Mouse (Mus musculus) CD4-positive, CD25-positive, alpha-beta regulatory T cell, adult 2 months (primary cell): ENCODE measurements around the gene Hnrnpc.
"Not testable (repeated sequence)": the region's sequence is repeated elsewhere in the genome, so short reads cannot be mapped to it uniquely, and the experiment has no call there.

Experiments used
- DNase-seq: peaks from one replicate; pipeline ENCODE4 v3.0.0-alpha.2; 2012; ENCODE audit warnings: low read depth, low spot score

Hnrnpc gene

DNA sequence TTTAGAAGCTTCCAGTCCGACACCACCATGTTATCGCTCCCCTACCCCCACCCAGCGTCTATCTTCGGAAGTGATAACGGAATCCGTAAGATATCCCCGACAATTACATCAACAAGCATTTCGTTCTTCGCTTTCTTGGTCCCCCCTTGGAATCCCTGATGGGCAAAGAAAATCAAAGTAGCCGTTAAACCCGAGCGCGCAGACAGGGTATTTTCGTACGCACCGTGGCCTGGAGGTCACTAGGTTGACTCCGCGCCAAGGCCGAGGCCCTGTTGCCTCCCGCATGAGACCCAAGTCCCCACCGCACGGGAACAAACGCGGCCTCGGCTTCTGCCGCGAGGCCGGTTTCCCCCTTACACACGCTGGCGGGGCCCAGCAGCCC is 363 bp downstream of the Hnrnpc start:
- peak; percentile 69 for DNase-seq

GRCm38 (mm10) chr14:52101285-52102157 is 2.3 kb downstream of the Hnrnpc start:
- DNase-seq, result peak; percentile 38

- DNase-seq, result no peak
Measured at GRCm38 (mm10) chr14:52100170-52100960, 3.5 kb downstream of the Hnrnpc start.

DNA sequence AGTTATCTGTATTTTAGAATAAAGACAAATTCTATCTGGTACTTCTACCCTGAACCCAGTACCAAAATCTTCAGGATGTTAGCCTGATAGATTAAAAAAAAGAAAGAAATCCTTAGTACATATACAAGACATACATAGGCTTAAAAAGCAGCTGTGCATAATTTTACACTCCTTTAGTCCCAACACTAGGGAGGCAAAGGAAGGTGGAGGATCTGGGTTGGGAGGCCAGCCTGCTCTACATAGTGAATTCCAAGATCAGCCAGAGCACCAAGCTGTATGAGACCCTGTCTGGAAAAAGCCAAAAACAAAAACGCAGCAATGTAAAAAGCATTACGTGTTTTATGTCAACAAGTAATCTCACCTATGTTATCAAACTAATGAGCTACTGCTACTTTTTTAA is 4.3 kb downstream of the Hnrnpc start:
- DNase-seq, result no peak

- not testable (repeated sequence) for DNase-seq
Measured at GRCm38 (mm10) chr14:52098387-52098786, 5.4 kb downstream of the Hnrnpc start.

DNA sequence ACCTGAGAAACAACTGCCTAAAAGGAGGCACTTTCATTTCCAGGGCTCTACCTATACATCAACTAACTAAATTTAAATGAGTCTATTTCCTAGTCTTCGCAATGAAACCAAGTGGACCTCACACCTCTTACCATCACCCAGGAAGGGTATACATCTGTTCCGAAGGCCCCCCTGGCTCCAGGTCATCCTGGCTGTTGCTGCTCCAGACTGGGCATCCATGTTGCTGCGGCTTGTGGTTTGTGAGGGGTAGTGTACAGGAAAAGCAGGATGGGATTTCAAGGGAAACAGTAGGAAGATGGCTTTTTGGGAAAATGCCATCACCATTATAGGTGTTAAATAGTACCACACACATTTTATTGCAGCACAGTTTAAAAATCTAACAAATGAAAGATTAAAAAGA is 6.6 kb downstream of the Hnrnpc start:
- not testable (repeated sequence) for DNase-seq

- no peak for DNase-seq
Measured at GRCm38 (mm10) chr14:52094533-52094932, 9.3 kb downstream of the Hnrnpc start.

DNA sequence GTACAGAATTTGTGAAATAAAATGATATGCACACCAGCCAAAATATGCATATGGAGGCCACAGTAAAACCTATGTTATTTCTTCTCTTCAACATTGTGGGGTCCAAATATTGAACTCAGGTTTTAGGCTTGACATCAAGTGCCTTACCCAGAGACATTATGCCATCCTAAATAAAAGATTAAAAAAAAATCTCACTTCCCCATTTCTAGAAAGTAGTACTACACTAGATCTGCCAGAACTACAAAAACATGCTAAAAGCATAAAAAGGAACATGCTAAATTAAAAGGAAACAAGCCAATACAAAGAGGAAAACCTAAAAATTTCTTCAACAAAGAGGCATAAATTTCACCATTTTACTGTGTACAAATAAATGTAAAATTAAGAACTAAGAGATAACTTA is 20.7 kb downstream of the Hnrnpc start:
- no peak for DNase-seq

- no peak for DNase-seq
Measured at GRCm38 (mm10) chr14:52071599-52072137, 32.2 kb downstream of the Hnrnpc start.

GRCm38 (mm10) chr14:52066135-52066534 is 37.7 kb downstream of the Hnrnpc start:
- DNase-seq, result no peak

GRCm38 (mm10) chr14:52061798-52062197 is 42.0 kb downstream of the Hnrnpc start:
- DNase-seq, result no peak

- no peak for DNase-seq
Measured at GRCm38 (mm10) chr14:52060800-52061199, 43.0 kb downstream of the Hnrnpc start.

DNA sequence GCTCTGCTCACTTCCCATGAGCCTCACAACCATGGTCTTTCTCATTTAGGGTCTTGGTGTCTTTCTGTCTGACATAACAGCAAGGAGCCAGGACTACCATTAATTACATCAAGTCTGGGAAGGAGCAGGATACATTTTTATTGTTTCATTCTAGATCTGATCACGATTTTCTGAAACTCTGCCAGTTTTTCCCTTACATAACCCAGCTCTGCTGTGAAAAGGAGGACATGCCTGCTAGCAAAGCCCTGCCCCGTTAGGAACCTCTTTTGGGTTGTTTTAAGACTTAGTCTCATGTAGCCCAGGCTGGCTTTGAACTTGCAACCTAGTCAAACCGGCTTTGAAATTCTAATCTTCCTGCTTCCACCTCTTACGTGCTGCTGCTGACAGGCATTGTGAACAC is 43.8 kb downstream of the Hnrnpc start:
- DNase-seq, result no peak

- not testable (repeated sequence) for DNase-seq
Measured at GRCm38 (mm10) chr14:52052720-52053119, 51.1 kb downstream of the Hnrnpc start.

DNA sequence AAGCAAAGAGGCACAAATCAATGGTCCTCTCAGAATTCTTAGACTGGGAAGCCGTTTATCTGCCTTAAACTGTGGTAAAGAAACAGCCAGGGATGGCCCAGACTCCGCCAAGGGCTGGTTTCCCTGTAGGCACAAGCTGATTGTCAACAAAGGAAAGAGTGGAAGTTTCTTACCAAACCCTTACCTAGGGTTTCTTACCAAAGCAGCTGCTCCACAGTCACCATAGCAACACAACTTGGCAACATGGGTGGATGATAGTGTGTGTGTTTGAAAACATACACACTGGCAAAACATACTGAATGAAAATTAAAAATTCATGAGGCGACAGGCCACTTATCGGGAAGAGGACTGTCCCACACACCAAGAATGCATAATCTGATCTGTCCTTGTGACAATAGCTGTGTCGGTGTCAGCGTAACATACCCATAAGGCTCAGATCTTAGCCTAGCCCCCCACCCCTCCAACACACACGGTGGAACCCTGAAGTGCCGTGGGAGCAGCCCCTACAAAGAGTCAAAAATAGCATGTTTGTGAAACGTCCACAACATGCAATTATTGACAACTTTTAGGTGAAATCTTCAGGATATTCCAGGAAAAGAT is 57.8 kb downstream of the Hnrnpc start:
- no peak for DNase-seq

DNA sequence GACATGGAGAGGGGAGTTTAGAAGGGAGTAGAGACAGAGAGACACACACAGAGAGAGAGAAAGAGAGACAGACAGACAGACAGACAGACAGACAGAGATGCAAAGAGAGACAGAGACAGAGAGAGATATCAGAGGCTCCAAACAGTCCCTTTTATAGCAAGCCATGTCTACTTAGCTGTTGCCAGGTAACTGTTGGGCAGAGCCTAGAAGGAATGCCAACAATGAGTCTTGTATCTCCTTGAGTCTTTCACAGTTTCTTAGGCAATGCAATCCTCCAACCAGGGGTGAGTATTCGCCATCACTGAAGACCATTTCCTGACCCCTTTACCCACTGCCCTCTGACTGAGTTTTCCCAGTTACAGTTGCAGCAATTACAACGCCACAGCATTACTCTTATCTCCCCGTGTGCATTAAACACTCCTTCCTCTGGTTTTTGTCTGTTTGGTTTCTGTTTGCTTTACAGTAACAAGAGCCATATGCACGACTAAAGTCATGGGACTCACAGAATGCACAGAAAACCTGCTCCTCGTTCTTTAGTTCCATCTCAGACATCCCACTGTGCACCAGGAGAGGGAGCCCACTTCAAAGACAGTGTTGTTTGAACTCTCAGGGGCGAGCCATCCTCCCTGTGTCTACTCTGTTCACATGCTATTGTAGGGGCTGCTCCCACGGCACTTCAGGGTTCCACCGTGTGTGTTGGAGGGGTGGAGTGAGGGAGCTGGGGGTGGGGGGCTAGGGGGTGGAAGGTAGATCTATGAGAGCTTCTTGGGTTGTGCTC is 58.7 kb downstream of the Hnrnpc start:
- DNase-seq, result peak; percentile 52

DNA sequence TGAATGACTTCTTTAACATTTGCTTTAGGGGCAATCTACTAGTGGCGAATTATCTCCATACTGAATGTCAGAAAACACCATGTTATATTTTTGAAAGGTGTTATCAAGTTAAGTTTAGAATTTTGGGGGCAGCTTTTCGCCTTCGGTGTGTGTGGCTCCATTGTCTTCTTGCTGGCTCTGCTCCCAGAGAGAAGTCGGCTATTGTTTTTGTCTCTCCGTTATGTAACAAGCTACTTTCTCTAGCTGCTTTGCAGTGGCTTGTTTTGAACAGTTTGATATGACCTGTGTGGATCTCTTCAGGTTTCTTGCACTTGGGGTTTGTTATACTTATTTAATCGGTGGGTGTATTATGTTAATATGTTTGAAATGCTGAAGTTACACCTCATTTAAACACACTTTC is 60.4 kb downstream of the Hnrnpc start:
- no peak for DNase-seq

GRCm38 (mm10) chr14:52042359-52042758 is 61.5 kb downstream of the Hnrnpc start, which contains the start of gene Olfr221:
Olfr221 (minus strand) TSS chr14:52042459.
- not testable (repeated sequence) for DNase-seq

DNA sequence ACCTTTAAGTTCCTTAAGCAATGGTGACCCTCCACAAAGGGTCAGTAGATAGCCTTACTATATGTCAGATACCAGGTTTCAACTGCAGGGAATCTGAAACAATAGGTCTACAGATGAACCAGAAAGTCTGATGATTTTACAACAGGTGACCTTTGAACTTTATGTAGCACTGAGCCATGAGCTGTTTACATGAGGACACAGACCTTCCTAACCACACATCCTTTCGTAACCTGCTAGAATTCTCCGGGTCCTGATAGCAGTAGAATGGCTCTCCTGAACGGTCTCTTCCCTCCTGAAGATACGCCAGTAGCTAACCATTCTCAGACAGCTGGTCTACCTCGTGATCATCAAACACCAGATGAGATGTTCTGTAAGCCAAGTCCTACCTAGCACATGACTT is 64.5 kb downstream of the Hnrnpc start:
- no peak for DNase-seq

DNA sequence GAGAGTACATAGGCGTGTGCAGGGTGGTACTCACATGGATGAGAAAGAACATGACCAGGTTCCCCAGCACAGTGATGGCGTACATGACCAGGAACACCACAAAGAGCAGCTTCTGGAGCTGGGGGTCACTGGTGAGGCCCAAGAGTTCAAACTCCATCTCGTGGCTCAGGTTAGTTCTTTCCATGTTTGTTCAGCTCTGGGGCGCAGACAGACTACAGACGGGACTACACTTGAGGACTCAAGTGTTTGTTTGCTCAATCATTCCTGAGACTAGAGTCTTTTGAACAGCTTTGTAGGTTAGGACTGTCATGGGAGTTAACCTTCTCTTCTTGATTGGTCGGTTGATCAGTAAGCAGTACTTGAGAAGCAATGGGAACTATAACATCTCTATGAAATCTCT is 67.9 kb downstream of the Hnrnpc start:
- DNase-seq, result no peak

GRCm38 (mm10) chr14:52026342-52026741 is 77.5 kb downstream of the Hnrnpc start:
- DNase-seq, result no peak
